Mouse (Mus musculus) lung, postnatal 0 days (tissue): Measurements from ENCODE around the gene Stim1.

Experiments used
- CTCF ChIP-seq: IDR thresholded peaks from 2 replicates; pipeline ENCODE4 v1.5.1; 2016; ENCODE audit warnings: antibody characterized with exemption, mild to moderate bottlenecking
- EP300 ChIP-seq: IDR thresholded peaks from 2 replicates; pipeline ENCODE4 v1.6.1; 2016; ENCODE audit warnings: antibody characterized with exemption, mild to moderate bottlenecking, control low read depth

GRCm38 (mm10) chr7:102246956-102247797 is 20.4 kb upstream of the Stim1 start:
- TF ChIP-seq CTCF, result no peak
- TF ChIP-seq EP300, result no peak
